Mouse (Mus musculus) retina, adult 2 months (tissue): ENCODE measurements at regions not wholly inside any gene's neighbourhood (a gene's known extent, or its start where the extent isn't known, plus 50 kb on each side); places are given as distances from the start of the nearest gene placed in this dataset.

ENCODE experiments used
- DNase-seq: peaks from one replicate; pipeline ENCODE4 v3.0.0-alpha.2; 2012; ENCODE audit warnings: low read depth, low spot score

- peak; percentile 44 for DNase-seq
Measured at GRCm38 (mm10) chr13:93243076-93243475, 50.9 kb upstream of the Tent2 start.

GRCm38 (mm10) chr13:93248711-93249110 lies 50.7 kb upstream of the Homer1 start:
- no peak for DNase-seq
